Mouse (Mus musculus) hindbrain, embryonic 12.5 days (tissue): ENCODE data around the gene Irf6. TPM values are rescaled to one million over a fixed set of nuclear protein-coding genes. Genes with fewer than 3 reads are reported as not detected.

Experiments used
- ATAC-seq: fragments of 200-750 bp; cut with Nextera tagmentation; 2 replicates; pipeline ENCODE4 v1.8.0; 2017; ENCODE audit warnings: moderate TSS enrichment; ENCODE audit not compliant: low FRiP score
- H3K27ac ChIP-seq: fragments of 300-500 bp; sonication (generic); 2 replicates; pipeline ENCODE4 v1.5.1; 2016; ENCODE audit warnings: mild to moderate bottlenecking
- H3K27me3 ChIP-seq: fragments of 300-500 bp; sonication (generic); 2 replicates; pipeline ENCODE4 v1.6.1; 2016; ENCODE audit warnings: mild to moderate bottlenecking
- H3K36me3 ChIP-seq: fragments of 300-500 bp; sonication (generic); 2 replicates; pipeline ENCODE4 v1.6.1; 2016; ENCODE audit warnings: mild to moderate bottlenecking
- H3K4me1 ChIP-seq: fragments of 300-500 bp; sonication (generic); 2 replicates; pipeline ENCODE4 v1.6.1; 2016
- H3K4me2 ChIP-seq: fragments of 300-500 bp; sonication (generic); replicated peaks from 2 replicates; pipeline ENCODE4 v1.6.1; 2016; ENCODE audit warnings: mild to moderate bottlenecking
- H3K4me3 ChIP-seq: fragments of 300-500 bp; sonication (generic); 2 replicates; pipeline ENCODE4 v1.5.1; 2016; ENCODE audit warnings: mild to moderate bottlenecking
- H3K9ac ChIP-seq: fragments of 300-500 bp; sonication (generic); 2 replicates; pipeline ENCODE4 v1.6.1; 2016; ENCODE audit warnings: mild to moderate bottlenecking, moderate library complexity
- H3K9me3 ChIP-seq: fragments of 300-500 bp; sonication (generic); replicated peaks from 2 replicates; pipeline ENCODE4 v1.6.1; 2016; ENCODE audit warnings: mild to moderate bottlenecking
- WGBS: fragments of 180-500 bp; shearing (Covaris S2); methylation state at CpG from one replicate; pipeline ENCODE4 v1.1.7; 2016; 5-methylcytosine and 5-hydroxymethylcytosine counted together
- polyA plus RNA-seq: library from polyadenylated mRNA; unstranded; fragments of >200 nt; fragmentation: Nextera tagmentation; extraction: Ambion mirVana; gene quantifications from 2 replicates; pipeline ENCODE4 v1.2.1, GENCODE M21; 2016

The Irf6 gene
- polyA plus RNA-seq, 1 experiment from 2014 or later, result 3.5 TPM

DNA sequence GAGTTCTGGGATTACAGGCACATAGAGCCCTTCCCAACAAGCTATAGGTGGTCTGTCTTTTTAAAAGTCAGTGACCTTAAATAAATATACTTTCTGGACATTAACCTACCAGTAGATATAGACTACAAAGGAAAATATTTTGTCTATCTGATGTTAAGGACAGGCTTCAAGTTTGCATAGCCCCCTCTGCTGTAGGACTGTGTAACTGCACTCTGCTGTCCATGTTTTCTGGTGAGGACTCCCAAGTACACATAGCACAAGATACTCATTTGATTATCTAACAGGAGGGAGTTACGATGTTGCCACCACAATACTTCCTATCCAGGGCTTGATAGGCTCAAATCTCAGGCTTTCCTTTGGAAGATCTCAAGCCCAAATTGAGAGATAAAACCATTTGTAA is 19.2 kb upstream of the Irf6 start:
- H3K4me2 ChIP-seq, result no peak overlapping the region
- peaks cover 11% of the 10 kb centered on the region for H3K4me1 ChIP-seq
- H3K9ac ChIP-seq, result no peak overlapping the region
- H3K4me3 ChIP-seq, result no peak overlapping the region
- WGBS, result 87% methylated on average over 1 of the region's 1 CpGs
- ATAC-seq, result no peak
- H3K36me3 ChIP-seq, result no peaks in the 10 kb centered on the region
- H3K27ac ChIP-seq, result no peak overlapping the region
- H3K9me3 ChIP-seq, result no peaks in the 10 kb centered on the region
- peaks cover 6% of the 10 kb centered on the region; the same call in 1 of the 2 replicates for H3K27me3 ChIP-seq

DNA sequence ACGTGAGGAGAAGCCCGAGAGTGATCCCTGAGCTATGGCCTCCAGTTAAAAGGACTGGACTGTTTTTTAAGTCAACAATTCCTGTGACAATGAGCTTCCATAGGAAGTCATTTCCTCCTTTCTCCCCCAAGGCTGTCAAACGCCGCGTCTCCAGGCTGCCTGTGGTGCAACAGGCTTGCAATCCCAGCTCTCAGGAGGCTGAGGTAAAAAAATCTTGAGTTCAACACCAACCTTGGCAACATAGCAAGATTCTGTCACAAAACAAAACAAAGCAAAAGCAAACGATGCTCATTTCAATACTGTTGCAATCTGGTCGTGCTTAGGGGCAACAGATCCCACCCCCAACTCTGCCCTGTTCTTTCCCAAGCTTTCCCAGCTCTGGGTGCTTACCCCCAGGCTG is 14.8 kb upstream of the Irf6 start:
- Histone ChIP-seq H3K4me1 (0 out of 2 replicates have a peak, but pooled peaks cover 4% of the 10 kb centered on the region), H3K9ac (no peak overlapping the region), H3K9me3 (no peaks in the 10 kb centered on the region), H3K36me3 (no peaks in the 10 kb centered on the region), H3K4me2 (no peak overlapping the region), H3K27me3 (peaks cover 6% of the 10 kb centered on the region; the same call in 1 of the 2 replicates), H3K4me3 (no peak overlapping the region), H3K27ac (no peak overlapping the region)
- ATAC-seq, result no peak
- 45% methylated on average over 7 of the region's 7 CpGs for WGBS

DNA sequence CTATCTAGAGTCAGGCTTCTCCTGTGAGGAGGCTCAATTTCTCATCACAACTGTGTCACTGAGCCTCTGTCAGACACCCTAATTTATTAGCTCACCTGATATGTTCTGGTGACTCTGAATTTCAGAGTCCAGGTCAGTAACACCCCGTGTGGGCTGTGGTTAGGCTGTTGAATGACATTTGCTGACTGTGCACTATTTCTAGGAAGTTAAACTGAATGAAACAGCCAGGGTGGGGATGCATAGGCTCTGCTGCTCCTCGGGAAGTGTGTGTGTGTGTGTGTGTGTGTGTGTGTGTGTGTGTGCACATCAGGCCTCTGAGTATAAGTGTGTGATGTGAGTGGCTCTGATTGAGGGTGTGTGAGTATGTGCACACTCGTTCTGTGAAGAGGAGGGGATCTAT is 14.2 kb upstream of the Irf6 start:
- no peaks in the 10 kb centered on the region for H3K36me3 ChIP-seq
- H3K4me2 ChIP-seq, result no peak overlapping the region
- no peak overlapping the region for H3K27ac ChIP-seq
- no peak overlapping the region for H3K9ac ChIP-seq
- 55% methylated on average over 3 of the region's 3 CpGs for WGBS
- no peak overlapping the region for H3K4me3 ChIP-seq
- H3K9me3 ChIP-seq, result no peaks in the 10 kb centered on the region
- H3K4me1 ChIP-seq, result 0 out of 2 replicates have a peak, but pooled peaks cover 4% of the 10 kb centered on the region
- peaks cover 6% of the 10 kb centered on the region; the same call in 1 of the 2 replicates for H3K27me3 ChIP-seq
- ATAC-seq, result no peak

DNA sequence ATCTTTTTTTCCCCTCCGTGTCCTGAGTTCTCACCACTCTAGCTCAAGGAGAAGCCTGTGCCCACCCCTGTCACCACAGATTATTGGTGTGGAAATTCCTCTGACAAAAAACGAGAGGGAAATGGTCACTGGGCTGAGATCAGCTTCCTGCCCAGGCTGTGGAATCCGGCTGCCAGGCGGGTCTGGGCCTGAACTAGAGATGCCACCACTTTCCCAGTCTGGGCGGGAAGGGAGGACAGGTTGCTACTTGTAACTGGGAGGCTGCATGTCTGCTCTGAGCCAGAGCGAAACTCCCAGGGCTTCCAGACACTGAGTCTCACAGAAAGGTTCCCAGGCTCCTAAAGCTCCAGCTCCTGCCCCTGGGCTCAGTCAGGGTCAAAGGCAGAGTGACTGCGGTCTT is 11.8 kb upstream of the Irf6 start:
- no peak overlapping the region for H3K27ac ChIP-seq
- no peak overlapping the region for H3K9ac ChIP-seq
- no peak overlapping the region for H3K4me3 ChIP-seq
- WGBS, result 80% methylated on average over 7 of the region's 7 CpGs
- H3K36me3 ChIP-seq, result no peaks in the 10 kb centered on the region
- H3K4me2 ChIP-seq, result no peak overlapping the region
- ATAC-seq, result no peak
- H3K4me1 ChIP-seq, result 0 out of 2 replicates have a peak, but pooled peaks cover 4% of the 10 kb centered on the region
- peaks cover 6% of the 10 kb centered on the region; the same call in 1 of the 2 replicates for H3K27me3 ChIP-seq
- no peaks in the 10 kb centered on the region for H3K9me3 ChIP-seq

DNA sequence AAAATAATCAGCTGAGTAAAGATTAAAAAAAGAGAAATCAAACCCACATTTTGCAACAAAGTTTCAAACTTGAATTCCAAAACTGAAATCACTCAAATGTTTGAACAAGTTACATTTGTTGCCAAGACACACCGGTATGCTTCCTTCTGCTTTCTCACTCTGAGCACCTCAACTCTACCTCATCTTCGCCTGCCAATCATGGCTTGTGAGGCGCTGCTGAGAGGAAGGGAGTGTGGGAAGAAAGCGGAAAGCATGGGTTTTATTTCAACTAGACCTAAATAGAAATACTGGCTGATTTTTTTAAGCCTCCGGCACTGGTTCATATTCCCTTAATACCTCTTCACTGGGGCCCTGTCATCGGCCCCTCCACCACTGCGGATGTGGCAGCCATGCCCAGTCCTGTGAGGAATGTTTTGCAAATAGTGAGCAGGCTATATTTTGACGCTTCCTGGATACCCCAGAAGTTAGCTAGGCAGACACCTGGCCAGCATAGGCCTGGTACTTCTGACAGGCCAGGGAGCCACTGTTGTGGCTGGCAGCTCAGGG is 10.3 kb upstream of the Irf6 start:
- WGBS, result 86% methylated on average over 8 of the region's 8 CpGs
- H3K27me3 ChIP-seq, result peaks cover 1% of the 10 kb centered on the region; the same call in 1 of the 2 replicates
- H3K4me1 ChIP-seq, result 0 out of 2 replicates have a peak, but pooled peaks cover 4% of the 10 kb centered on the region
- no peak overlapping the region for H3K27ac ChIP-seq
- no peak for ATAC-seq
- no peak overlapping the region for H3K4me2 ChIP-seq
- no peak overlapping the region for H3K4me3 ChIP-seq
- no peaks in the 10 kb centered on the region for H3K36me3 ChIP-seq
- H3K9me3 ChIP-seq, result no peaks in the 10 kb centered on the region
- no peak overlapping the region for H3K9ac ChIP-seq

DNA sequence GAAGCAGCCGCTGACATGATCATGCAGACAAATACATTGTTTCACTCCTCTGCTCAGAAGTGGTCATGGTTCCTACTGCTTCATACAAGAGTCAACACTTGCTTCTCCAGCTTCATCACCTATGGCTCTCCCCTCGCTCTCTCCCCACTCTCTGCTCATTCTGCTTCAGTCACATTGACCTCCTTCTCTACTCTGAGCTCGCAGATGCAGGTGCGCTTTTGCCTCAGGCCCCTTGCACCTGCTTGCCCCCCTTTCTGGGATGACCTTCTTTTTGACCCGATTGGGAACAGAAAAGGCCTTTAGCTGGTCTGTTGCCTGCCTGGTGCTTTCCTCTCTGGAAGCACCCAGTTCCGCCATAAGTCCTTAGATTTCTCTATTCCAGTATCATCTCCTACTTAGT is 8.4 kb upstream of the Irf6 start:
- ATAC-seq, result no peak
- no peaks in the 10 kb centered on the region for H3K36me3 ChIP-seq
- no peaks in the 10 kb centered on the region for H3K9me3 ChIP-seq
- WGBS, result 88% methylated on average over 6 of the region's 6 CpGs
- H3K4me2 ChIP-seq, result no peak overlapping the region
- no peaks in the 10 kb centered on the region for H3K4me1 ChIP-seq
- H3K27me3 ChIP-seq, result no peaks in the 10 kb centered on the region; the same call in 1 of the 2 replicates
- H3K9ac ChIP-seq, result no peak overlapping the region
- H3K4me3 ChIP-seq, result no peak overlapping the region
- no peak overlapping the region for H3K27ac ChIP-seq

DNA sequence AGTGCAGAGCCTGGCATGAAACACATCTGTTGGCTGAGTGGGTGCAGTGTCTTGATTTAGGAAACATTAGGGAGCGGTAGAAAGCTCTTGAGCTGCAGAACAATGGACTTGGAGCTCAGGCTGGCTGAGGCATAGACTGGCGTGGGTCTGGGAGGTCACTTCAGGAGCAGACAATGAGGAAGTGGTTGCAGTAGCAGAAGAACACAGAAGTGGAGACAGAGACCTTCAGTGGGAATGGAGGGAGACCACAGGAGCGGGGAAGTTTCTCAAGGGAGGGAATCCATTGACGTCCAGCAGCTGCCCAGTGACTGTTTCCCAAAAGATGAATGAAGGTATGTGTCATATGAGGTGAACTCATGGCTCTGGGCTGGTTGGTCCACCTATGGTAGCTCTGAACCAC is 7.8 kb upstream of the Irf6 start:
- no peaks in the 10 kb centered on the region for H3K36me3 ChIP-seq
- no peaks in the 10 kb centered on the region for H3K4me1 ChIP-seq
- no peak for ATAC-seq
- H3K27me3 ChIP-seq, result no peaks in the 10 kb centered on the region; the same call in 1 of the 2 replicates
- WGBS, result 77% methylated on average over 4 of the region's 4 CpGs
- H3K9ac ChIP-seq, result no peak overlapping the region
- no peak overlapping the region for H3K4me2 ChIP-seq
- H3K4me3 ChIP-seq, result no peak overlapping the region
- no peaks in the 10 kb centered on the region for H3K9me3 ChIP-seq
- H3K27ac ChIP-seq, result no peak overlapping the region

DNA sequence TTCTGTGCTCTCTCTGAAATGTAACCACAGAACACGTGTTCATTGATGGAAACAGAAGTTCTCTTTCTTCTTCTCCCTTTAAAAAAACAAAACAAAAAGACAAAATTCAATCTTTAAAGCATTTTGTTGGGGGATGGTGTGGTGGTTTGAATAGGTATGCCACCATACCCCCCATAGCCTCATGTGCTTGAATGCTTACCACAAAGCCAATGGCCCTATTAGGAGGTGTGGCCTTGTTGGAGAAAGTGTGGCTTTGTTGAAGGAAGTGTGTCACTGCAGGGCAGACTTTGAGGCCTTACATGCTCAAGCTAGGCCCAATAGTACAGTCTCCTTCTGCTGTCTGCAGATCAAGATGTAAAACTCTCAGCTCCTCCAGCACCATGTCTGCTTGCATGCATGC is 6.5 kb upstream of the Irf6 start:
- no peaks in the 10 kb centered on the region for H3K4me1 ChIP-seq
- H3K4me3 ChIP-seq, result no peak overlapping the region
- peaks cover 7% of the 10 kb centered on the region for H3K27me3 ChIP-seq
- H3K4me2 ChIP-seq, result no peak overlapping the region
- no peaks in the 10 kb centered on the region for H3K9me3 ChIP-seq
- ATAC-seq, result no peak
- 89% methylated on average over 1 of the region's 1 CpGs for WGBS
- H3K9ac ChIP-seq, result no peak overlapping the region
- H3K36me3 ChIP-seq, result no peaks in the 10 kb centered on the region
- no peak overlapping the region for H3K27ac ChIP-seq

DNA sequence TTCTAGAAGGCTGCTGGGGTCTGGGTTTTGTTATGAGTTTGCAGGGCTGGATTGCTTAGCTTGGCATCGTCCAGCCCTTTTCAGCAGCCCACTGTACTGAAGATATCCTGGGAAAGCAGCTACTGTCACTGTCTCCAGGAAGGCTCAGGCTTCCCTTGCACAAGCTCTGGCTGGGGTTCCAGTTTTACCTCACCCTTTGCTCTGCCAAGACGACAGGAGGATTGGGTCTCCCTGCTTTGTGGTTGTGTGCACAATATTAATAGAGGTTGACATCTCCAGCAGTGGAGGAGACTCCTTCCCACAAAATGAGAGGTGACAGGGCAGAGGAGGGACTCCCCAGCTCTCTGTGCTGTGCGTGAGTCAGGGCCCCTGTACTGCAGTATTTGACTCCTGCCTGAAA is 3.7 kb upstream of the Irf6 start:
- Histone ChIP-seq H3K36me3 (no peaks in the 10 kb centered on the region), H3K4me1 (peaks cover 8% of the 10 kb centered on the region; the same call in 1 of the 2 replicates), H3K9ac (no peak overlapping the region), H3K27me3 (peaks cover 35% of the 10 kb centered on the region), H3K4me2 (no peak overlapping the region), H3K9me3 (no peaks in the 10 kb centered on the region), H3K27ac (no peak overlapping the region), H3K4me3 (no peak overlapping the region)
- ATAC-seq, result no peak
- WGBS, result 68% methylated on average over 3 of the region's 3 CpGs

DNA sequence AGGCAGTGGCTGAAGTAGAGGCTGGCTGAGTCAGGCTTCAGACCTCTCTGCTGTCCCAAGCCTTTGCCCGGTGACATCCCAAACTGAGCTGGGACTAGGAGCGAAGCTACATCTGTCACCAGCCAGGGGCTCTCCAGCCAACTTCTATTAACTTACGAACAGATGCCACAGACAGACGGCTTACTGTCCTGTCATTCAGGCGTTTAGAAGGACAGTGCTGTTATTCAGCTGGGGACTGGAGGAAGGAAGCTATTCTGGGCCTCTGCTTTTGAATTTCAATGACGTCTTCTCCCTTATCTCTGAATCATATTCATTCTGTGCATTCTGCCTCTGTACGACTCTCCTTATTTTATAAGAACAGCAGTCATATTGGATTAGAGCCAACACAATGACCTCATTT is 1.8 kb upstream of the Irf6 start:
- WGBS, result 43% methylated on average over 7 of the region's 7 CpGs
- no peaks in the 10 kb centered on the region for H3K9me3 ChIP-seq

DNA sequence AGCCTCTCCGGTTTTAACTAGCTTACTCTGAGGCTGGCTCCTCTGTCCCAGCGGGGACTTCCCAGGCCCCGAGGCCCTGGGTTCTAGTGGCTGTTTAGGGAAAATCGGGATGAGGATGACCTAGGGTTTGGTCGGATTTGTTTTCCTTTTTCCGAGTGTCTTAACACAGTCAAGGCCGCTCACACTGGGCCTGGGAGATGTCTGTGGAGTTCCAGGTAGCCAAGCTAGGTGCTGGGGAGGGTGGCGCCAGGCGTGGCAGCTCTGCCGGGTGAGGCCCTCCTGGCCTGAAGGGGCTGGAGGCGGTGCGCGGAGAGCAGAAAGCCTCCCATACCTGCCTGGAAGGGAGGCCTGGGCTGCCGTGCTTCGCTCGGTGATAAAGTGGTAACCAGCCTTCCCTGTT is 650 bp downstream of the Irf6 start:
- Histone ChIP-seq H3K9ac (no peak overlapping the region), H3K27me3 (peaks cover 58% of the 10 kb centered on the region), H3K27ac (no peak overlapping the region), H3K4me2 (peak overlapping the region; percentile 47), H3K36me3 (no peaks in the 10 kb centered on the region), H3K4me3 (no peak overlapping the region), H3K9me3 (no peaks in the 10 kb centered on the region), H3K4me1 (peaks cover 8% of the 10 kb centered on the region; the same call in 1 of the 2 replicates)
- 25% methylated on average over 16 of the region's 16 CpGs for WGBS
- ATAC-seq, result no peak

More for the DNA sequence above, 1.8 kb upstream of the Irf6 start:
- Histone ChIP-seq H3K27ac (no peak overlapping the region), H3K27me3 (peaks cover 52% of the 10 kb centered on the region), H3K9ac (no peak overlapping the region), H3K4me2 (no peak overlapping the region), H3K4me3 (no peak overlapping the region), H3K4me1 (peaks cover 8% of the 10 kb centered on the region; the same call in 1 of the 2 replicates), H3K36me3 (no peaks in the 10 kb centered on the region)
- no peak for ATAC-seq

DNA sequence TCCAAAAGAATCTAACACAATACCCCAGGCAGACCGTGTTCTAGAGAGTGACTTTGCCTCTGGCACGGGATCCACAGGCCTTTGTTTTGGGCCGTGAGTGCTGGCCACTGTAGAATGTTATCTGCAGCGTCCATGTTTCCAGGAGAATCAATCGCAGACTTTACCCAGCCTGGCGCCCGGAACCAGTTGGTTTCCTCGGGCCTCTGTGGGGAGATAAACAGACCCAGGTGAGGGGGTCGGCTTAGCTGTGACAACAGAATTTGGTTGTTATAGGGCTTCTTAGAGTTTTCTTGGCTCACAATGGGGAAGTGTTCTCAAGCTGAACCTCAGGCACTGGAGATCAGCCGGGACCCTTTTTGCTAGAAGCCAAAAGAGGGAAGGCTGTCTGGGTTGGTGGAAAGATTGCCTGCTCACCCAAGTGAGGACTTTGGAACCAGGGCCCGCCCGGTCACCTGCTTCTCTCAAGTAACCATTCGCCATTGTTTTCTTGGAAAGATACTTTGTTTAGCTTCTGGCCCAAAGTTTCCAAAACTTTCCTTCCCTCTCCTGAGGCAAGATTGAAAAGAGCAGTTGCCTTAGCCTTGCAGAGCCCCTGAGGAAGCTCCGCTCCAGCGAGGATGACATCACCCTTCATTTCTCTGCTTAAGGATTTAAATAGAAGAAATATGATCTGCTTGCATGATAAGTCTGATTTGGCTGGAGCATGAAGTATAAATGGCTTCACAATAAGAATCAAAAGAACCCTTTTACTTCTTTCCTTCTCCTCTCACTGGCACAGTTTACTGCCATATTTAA is 3.6 kb downstream of the Irf6 start:
- Histone ChIP-seq H3K4me2 (no peak overlapping the region), H3K4me1 (peaks cover 16% of the 10 kb centered on the region), H3K27ac (no peak overlapping the region), H3K9me3 (no peaks in the 10 kb centered on the region), H3K36me3 (no peaks in the 10 kb centered on the region), H3K4me3 (no peak overlapping the region), H3K9ac (no peak overlapping the region), H3K27me3 (peaks cover 50% of the 10 kb centered on the region)
- ATAC-seq, result no peak
- WGBS, result 80% methylated on average over 15 of the region's 15 CpGs

DNA sequence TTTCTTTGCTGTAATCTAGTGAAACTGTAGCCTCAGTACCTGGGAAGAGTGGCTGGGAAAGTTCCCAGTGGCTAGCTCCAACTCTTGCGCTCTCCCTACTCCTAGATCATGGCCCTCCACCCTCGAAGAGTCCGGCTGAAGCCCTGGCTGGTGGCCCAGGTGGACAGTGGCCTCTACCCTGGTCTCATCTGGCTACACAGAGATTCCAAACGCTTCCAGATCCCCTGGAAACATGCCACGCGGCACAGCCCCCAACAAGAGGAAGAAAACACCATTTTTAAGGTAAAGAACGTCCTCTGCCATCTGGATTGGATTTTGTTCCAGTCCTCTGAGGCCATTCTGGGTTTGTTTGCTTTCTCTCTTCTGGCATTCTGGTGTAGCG is 4.2 kb downstream of the Irf6 start:
- Histone ChIP-seq H3K4me1 (peaks cover 16% of the 10 kb centered on the region), H3K4me3 (no peak overlapping the region), H3K9me3 (no peaks in the 10 kb centered on the region), H3K4me2 (no peak overlapping the region), H3K27ac (no peak overlapping the region), H3K9ac (no peak overlapping the region), H3K36me3 (no peaks in the 10 kb centered on the region), H3K27me3 (peaks cover 44% of the 10 kb centered on the region)
- ATAC-seq, result no peak
- WGBS, result 73% methylated on average over 8 of the region's 8 CpGs
